Mouse (Mus musculus): ENCODE measurements around the gene A630095N17Rik. TPM values are rescaled to one million over a fixed set of nuclear protein-coding genes. Genes with fewer than 3 reads are reported as not detected.

The A630095N17Rik gene
- polyA plus RNA-seq, 1 experiment: not detected

DNA sequence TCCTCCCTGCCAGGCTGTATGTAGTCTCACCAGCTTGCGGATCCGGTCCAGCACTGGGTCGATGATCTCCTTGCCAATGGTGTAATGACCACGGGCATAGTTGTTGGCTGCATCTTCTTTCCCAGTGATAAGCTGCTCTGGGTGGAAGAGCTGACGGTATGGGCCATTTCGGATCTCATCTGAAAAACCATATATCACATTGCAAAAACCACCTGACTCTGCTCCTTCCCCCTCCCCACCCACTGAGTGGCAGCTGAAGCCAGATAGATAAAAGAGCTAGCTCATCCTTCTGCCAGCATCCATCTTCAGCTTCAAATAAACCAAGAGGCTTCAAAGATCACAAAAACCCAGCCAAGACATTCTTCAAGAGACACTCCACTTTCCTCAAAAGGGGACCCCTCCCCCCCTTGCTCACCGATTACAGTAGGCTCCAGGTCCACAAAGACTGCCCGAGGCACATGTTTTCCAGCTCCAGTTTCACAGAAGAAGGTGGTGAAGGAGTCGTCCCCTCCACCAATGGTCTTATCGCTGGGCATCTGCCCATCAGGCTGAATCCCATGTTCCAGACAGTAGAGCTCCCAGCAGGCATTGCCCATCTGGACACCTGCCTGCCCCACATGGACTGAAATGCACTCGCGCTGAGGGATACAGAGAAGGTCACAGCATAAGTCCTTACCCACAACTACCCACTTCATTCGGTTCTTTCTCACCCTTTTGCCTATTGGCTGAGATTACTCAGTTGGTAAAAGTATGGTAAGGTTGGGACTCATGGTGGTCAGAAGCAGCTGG, 14.9 kb downstream of the A630095N17Rik start:
- WGBS: 66% methylated on average over 13 of the region's 13 CpGs

DNA sequence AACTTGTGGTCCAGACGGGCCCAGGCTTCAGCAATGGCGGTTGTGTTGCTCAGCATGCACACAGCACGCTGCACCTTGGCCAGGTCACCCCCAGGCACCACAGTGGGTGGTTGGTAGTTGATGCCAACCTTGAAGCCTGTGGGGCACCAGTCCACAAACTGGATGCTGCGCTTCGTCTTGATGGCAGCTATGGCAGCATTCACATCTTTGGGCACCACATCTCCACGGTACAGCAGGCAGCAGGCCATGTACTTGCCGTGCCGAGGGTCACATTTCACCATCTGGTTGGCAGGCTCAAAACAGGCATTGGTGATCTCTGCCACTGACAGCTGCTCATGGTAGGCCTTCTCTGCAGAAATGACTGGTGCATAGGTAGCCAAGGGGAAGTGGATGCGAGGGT, 16.1 kb downstream of the A630095N17Rik start:
- no peak for DNase-seq (ENCODE audit: low read depth, low spot score)
- 89% methylated on average over 9 of the region's 9 CpGs for WGBS

More for the DNA sequence above, 14.9 kb downstream of the A630095N17Rik start:
- no peak for DNase-seq (ENCODE audit: low read depth, low spot score)

DNA sequence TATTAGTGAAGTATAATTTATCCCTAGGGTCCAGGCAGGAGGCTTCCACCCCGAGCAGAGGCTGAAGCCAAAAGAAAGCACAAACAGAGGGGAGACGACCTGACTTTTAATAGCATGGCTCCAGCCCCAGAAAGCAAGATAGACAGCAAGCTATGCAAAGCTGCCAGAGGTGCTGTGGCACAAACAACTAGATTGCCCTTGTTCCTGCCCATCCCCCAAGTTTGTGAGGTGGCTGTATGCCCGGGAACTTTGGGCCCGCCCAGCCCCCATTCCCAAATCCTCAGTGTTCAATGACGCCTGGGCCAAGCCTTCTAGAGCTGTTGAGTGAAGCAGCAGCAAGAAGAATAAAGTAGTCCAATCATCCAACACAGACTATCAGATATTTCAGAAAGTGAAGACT, 17.0 kb downstream of the A630095N17Rik start:
- no peak for DNase-seq (ENCODE audit: low read depth, low spot score)
- WGBS: 25% methylated on average over 5 of the region's 5 CpGs

DNA sequence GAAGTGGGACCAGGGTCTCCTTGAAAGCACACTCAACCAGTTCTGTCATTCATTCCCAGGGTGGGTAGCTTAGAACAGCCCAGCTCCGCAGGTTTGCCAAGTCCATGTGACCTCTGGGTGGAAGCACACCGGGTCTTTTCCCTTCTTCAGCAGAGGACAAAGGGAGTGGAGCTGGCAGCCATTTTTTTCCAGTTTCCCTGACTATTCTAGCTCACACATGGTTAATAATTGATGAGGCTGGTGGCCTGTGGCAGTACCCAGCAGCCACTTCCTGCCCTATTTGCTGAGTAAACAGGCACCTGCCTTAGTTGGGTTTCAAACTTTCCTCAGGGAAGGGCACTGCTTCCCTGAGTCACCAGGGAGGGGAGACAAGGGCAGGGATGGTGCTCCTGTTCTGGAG, 17.5 kb downstream of the A630095N17Rik start:
- WGBS: 37% methylated on average over 2 of the region's 2 CpGs
- DNase-seq (ENCODE audit: low read depth, low spot score): peak; percentile 85

DNA sequence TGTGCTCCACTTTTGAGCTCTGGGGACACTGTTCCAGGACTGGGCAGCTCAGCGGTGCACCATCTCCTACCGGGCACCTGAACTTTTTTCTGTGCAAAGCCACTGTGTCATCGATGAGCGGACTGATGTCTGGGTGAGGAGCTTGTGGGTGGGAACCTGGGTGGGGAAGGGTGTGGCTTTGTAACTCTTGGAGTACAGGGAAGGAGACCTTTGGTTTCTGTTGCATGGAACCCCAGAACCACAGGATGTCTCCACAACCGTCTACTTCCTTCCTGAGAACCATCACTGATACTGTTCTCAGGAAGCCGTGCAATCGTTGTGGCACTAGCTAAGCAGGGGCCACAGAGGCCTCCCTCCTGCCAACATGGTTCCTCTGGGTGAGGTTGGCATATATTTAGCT, 18.8 kb downstream of the A630095N17Rik start:
- WGBS: 33% methylated on average over 7 of the region's 7 CpGs
- no peak for DNase-seq (ENCODE audit: low read depth, low spot score)

DNA sequence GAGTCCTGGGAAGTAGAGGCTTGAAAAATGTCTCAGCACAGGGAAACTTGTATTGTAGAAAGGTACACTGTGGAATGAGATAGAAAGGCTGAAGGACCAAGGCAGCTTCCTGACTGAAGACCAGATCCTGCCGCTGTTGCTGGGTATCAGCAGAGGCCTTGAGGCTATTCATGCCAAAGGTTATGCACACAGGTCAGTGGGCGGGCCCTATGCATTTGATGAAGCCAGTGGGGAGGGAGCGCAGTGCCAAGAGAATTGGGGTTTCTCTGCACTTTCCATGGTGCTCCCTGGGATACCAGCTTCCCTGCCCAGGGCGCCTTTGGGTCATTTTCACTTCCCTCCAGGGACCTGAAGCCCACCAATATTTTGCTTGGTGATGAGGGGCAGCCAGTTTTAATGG, 19.4 kb downstream of the A630095N17Rik start:
- WGBS: 73% methylated on average over 4 of the region's 4 CpGs
- no peak for DNase-seq (ENCODE audit: low read depth, low spot score)

DNA sequence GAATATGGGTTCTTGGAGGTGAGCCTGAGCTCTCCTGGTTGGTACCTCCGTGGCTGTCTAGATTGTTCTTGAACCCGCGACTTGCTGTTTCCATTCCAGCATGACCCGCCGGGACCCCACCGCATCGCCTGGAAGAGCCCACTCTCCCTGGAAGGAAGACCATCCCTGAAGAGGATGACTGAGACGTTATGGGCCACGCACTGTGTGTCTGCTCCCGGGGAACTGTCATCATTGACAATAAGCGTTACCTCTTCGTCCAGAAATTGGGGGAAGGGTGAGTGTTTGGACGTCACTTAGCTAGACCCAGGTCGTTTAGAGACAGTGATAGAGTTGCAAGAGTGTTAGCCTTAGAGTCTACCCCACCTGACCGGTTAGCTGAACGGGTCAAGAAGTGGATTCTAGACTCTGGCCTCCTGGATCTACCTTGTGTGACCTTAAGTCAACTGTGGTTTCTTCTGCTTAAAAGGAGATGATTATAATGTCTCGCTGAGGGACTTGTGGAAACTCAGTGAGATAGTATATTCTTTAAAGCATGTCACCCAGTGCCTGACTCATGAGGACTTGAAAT, 20.7 kb downstream of the A630095N17Rik start:
- 5% methylated on average over 17 of the region's 17 CpGs for WGBS

DNA sequence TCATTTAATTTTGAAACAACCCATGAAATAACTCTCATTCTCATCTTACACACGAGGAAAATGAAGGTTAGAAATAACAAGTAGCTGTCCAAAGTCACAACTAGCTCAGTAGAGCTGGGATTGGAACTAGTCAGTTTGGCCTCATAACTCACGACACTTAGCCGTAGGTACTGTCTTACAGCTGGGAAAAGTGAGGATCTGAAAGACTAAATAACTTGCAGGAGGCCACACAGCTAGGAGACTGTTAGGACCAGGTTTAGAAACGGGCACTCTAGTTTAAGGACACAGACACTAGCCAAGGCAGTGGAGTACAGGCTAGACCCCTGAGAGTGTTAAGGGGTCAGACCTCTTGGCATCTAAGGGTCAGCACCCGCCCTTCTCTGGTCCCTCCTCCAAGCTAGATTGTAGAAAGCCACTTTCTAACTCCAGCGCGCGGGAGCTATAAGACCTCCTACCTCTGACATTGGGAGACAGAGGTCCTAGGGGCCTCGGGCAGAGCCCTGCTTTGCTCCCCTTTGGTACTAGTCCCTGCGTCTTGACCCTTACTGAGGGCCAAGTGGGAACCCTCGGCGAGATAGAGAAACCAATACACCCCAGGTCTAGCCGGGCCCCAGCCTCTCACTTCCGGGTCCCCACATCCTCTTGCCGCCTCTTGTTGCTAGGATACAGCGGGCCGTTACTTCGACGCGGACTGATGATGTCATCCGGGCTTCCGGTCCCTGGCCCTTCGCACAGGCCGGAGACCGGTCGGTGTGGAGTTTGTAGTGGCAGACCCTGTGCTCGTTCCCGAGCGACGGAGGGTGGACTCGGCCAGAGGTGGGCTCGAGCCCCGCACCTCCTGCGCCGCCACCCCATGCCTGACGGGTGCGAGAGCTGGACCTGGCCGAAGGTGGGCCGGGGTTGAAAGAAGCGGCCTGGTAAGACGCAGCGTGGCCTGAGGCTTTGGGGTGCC, 21.5 kb downstream of the A630095N17Rik start, which contains the start of the genes Glb1l and Stk16:
Gene Glb1l, minus strand, starts transcription at position 678 of the 952 bp plus-strand sequence.
Gene Stk16, plus strand, starts transcription at position 703 of the 952 bp plus-strand sequence.
- 4% methylated on average over 42 of the region's 42 CpGs for WGBS
- peak; percentile 88 for DNase-seq (ENCODE audit: low read depth, low spot score)

More for the DNA sequence above, 20.7 kb downstream of the A630095N17Rik start:
- no peak for DNase-seq (ENCODE audit: low read depth, low spot score)

DNA sequence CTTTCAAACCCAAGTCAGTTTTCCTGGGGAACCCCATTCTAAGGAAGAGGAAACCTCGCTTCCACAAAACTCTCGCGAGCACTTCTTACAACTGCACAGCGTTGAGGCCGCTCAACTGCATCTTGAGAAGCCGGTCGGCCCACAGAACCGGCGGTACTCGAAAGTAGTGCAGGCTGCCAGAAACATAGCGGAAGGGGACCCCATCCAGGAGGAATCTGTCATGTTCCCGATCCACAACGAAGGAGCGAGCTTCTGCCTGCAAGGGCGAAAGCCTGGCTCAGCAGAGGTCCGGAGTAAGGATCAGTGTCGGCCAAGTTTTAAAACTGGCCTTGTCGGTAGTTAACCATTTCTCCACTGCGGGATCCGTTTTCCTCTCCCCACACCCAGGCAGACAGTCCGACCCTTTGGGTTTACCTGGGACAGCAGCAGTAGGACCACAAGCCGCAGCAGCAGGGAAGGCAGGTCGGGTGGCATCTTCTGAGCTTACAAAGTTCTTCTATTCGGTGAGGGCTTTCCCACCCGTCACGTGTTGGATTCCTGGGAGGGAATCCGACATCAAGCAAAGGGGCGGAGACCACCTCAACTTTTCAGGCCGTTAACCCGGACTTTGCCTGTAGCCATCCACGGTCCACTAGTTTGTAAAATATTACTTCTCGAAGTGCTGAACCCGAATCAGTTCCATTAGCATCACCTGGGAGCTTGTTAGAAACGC, 22.8 kb downstream of the A630095N17Rik start:
- DNase-seq (ENCODE audit: low read depth, low spot score): no peak
- 16% methylated on average over 34 of the region's 34 CpGs for WGBS

DNA sequence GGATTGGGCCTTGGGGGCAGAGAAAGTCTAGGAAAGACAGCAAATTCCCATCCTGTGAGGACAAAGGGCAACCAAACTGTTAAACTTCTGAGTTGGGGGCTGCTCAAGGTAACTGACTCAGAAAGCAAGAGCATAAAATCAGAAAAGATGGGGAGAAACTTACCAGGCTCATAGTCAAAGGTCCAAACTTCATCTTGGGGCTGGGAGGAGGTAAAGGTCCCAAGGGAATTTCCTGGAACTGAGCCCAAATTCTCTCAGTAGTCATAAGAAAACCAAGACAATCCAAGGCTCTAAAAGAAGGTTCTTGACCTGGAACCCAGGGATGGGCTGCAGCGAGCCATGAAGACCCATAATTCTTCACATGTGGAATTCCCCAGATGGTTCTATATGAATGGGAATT, 30.7 kb downstream of the A630095N17Rik start:
- 37% methylated on average over 1 of the region's 1 CpGs for WGBS
- DNase-seq (ENCODE audit: low read depth, low spot score): no peak

DNA sequence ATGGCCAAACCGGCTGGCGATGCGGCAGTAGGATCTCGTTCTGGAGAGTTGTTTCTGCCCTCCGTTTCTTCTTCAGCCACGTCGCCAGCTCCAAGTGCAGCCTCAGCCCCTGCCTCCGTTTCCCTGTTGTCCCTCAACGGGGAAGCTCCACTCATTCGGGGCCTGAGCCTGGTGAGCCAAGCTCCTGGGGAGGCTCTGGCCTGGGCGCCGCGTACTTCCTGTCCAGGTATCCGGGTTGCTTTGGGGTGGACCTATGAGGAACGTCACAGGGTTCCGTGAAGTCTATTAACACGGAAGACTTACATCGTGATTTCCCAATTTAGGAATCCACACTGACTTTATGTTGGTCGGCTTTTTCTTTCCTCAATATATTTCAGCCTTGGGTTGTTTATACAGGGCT, 39.5 kb downstream of the A630095N17Rik start:
- DNase-seq (ENCODE audit: low read depth, low spot score): no peak
- WGBS: under 1% methylated on average over 19 of the region's 19 CpGs

DNA sequence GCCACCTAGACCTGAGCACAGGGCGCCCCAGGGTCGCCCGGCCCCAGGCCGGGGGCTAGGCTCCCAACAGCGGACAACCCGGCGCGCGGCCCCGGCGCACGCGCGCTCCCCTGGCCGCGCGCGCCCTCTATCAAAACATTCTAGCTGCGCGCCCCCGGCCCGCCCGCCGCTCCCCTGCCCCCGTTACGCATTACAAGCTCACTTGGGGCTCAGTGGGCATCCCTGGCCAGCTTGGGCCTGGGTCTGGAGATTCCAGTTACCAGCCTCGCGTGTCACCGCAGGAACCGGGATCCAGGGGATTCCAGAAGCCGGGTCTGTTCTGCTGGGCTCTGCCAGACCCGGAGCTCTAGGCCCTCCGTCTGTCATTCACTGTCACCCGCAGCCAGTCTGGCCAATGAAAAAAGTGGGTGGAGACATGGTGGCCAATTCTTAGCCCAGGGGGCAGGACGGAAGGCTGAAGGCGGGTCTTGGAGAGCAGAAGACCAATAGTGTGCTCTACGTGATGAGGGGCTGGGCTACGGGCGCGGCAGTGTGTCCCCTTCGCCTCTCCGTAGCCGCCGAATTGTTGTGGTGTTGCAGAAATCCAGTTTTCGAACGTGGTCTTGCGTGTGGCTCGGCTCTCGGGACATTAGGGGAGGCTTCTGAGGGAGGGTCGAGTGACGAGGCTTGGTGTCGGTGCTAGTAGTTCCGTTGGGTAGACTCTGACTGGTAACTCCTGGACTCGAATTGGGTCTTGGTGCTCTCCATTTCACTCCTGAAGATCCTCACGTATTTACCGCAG, 40.1 kb downstream of the A630095N17Rik start, which contains the start of the genes Ankzf1 and Atg9a:
Gene Ankzf1, plus strand, starts transcription at position 530 of the 781 bp plus-strand sequence.
Gene Atg9a, minus strand, starts transcription at position 575 of the 781 bp plus-strand sequence.
- DNase-seq (ENCODE audit: low read depth, low spot score): peak; percentile 98
- under 1% methylated on average over 54 of the region's 56 CpGs for WGBS

DNA sequence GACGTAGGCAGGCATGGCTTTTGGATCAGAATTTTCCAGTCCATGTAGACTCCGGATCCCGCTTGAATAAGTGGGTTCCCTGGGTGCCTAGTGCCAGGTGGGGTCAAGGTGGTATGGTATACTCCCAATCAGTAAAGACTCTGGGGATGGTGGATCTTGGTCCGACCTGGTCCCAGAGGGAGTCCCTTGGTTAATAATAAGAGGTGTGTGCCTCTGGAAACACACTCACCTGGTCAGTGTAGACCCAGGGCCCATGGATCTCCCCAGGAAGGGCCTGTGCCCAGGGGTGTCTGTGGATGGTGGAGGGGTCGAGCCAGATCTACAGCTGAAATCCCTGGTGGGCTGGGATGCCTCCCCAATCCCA, 40.7 kb downstream of the A630095N17Rik start:
- DNase-seq (ENCODE audit: low read depth, low spot score): no peak
- 38% methylated on average over 5 of the region's 5 CpGs for WGBS

DNA sequence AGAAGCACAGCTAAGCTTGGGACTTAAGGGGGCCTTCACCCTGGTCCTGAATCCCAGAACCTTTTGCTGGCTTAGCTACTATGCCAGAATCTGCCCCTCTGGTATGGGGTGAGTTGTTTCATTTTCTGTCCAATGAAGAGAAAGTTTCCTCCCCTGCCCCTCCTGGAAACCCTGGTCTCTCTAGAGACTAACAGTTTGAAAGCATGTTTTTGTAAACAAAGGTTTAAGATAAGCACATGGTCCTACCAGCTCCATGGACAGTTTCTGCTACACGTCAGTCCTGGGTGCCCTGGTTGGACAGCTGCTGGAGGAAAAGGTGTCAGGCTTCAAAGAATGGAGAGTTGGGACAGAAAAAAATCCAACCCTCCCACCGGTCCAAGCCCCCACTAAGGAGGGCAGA, 41.3 kb downstream of the A630095N17Rik start:
- 56% methylated on average over 2 of the region's 2 CpGs for WGBS
- no peak for DNase-seq (ENCODE audit: low read depth, low spot score)

DNA sequence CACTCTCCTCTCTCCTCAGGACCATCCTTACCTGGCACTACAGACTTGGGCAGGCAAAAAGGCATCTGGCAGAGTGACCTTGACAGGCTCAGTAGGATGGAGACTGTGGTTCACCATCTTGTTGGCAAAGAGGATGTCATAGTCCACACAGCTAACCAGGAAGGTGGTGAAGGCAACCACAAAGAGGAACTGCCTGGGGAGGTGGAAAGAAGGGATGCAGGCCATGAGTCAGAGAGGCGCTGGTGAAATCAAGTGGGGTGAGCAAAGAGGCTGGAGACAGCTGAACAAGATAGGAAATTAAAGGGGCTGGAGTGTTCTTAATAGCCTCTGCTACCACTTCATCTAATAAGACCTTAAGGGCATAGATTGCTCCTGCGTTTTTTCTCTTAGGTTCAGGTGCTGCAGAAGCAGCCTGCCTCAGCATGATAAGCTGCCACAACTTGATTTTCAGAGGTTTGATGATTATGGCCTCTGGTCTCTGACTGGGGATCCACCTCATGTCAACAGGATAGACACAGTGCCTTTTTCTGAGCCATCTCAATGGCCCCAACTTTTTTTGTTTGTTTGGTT, 43.9 kb downstream of the A630095N17Rik start:
- WGBS: 92% methylated on average over 2 of the region's 2 CpGs
- no peak for DNase-seq (ENCODE audit: low read depth, low spot score)

DNA sequence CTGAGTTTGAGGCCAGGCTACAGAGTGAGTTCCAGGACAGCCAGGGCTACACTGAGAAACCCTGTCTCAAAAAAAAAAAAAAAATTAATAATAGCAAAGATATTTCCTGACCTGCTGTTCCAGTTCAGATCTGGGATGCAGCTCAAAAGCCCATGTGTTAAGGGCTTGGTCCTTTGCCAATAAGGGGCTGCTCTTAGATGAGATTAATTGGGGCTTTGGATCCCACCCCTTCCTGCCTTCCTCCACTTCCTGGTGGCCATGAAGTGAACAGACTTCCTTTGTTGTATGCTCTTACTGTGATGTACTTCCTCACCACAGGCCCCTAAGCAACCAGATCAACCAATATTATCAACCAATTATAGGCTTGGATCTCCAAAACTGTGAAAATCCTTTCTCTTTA, 44.8 kb downstream of the A630095N17Rik start:
- no peak for DNase-seq (ENCODE audit: low read depth, low spot score)

DNA sequence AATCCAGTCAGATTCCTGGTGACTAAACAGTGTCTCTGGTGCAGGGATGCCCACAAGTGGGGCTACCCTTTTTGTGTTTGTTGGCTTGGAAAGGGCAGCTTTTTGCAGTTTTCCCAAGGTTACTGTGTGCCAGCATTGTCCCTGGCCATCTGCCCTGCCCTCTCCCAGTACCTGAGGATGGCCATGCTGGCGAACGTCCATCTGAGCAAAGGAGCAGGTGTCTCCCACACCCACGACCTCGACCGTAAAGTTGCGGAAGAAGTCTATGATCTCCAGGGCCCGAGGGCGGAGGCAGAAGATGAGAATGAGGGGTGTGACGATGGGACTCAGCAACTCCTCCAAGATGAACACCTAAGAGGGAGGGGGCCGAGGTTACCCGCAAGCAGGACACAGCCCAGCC, 46.4 kb downstream of the A630095N17Rik start:
- DNase-seq (ENCODE audit: low read depth, low spot score): no peak
- WGBS: 41% methylated on average over 11 of the region's 11 CpGs

DNA sequence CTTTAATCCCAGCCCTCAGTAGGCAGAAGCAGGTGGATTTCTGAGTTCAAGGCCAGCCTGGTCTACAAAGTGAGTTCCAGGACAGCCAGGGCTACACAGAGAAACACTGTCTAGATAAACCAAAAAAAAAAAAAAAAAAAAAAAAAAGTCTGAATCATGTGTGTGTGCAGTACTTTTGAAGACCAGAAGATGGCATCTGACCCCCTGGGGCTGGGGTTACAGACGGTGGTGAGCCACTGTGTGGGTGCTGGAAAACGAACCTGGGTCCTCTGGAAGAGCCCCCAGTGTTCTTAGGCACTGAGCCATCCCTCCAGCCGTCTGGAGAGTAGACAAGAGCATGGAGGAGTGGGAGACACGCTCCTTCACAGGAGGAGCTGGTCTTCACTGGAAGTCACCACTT, 49.7 kb downstream of the A630095N17Rik start:
- DNase-seq (ENCODE audit: low read depth, low spot score): no peak
- 73% methylated on average over 4 of the region's 4 CpGs for WGBS
